Mouse (Mus musculus): ENCODE data around the gene Gstt4. TPM values are rescaled to one million over a fixed set of nuclear protein-coding genes. Genes with fewer than 3 reads are reported as not detected.

The Gstt4 gene
- polyA plus RNA-seq, 1 experiment from 2014 or later, result not detected

DNA sequence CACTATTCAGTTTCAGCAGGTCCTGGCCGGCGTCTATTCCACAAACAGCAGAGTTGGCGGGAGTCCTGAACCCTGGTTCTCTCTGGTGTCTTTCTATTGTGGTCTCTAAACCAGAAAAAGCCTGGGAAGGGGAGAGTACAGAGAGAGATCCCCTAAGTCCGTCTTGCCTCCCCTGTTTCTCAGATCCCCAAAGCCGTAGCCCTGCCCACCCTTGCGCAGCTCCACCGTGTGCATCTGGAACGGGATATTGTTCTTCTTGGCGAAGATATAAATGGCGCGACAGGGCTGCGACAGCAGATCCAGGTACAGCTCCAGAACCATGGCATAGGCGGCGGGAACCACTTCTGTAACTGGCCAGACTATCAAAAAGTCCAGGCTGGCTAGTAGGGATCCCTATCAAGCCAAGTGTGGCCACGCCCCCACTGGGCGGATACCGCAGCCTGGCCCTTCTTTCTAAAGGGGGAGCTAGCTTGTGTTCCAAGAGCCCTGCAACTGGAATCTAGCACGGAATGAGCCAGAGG is 24.1 kb downstream of the Gstt4 start, which contains the start of gene Gstt1:
TSS of gene Gstt1 (minus strand) at position 409 of the 521 bp plus-strand sequence.
- DNase-seq (ENCODE audit: low spot score), result peak; percentile 69
- 3% methylated on average over 18 of the region's 18 CpGs for WGBS
- Histone ChIP-seq H3K4me1 (replicated peaks; ENCODE audit: control insufficient read depth, insufficient read depth) (no peaks in the 10 kb centered on the region; the same call in 1 of the 2 replicates), H3K9ac (ENCODE audit: low read length) (peak within 1 kb of the TSS; percentile 63), H3K9me3 (ENCODE audit: control insufficient read depth, low read length) (no peaks in the 10 kb centered on the region), H3K4me2 (replicated peaks; ENCODE audit: low read depth) (peak within 1 kb of the TSS; percentile 90), H3K4me3 (ENCODE audit: low read depth, low read length) (peak within 1 kb of the TSS; percentile 56), H3K27ac (replicated peaks) (0 out of 2 replicates have a peak within 1 kb of the TSS, but pooled peaks have one; percentile 24), H3K27me3 (ENCODE audit: control insufficient read depth, insufficient read depth, low read length) (no peaks in the 10 kb centered on the region), H3K36me3 (ENCODE audit: control insufficient read depth, insufficient read depth, low read length) (no peaks in the 10 kb centered on the region)
- peak; percentile 43; the same call in 1 of the 2 replicates for ATAC-seq (ENCODE audit: low FRiP score, low TSS enrichment)
- peak; percentile 20; the same call in 1 of the 2 replicates for TF ChIP-seq CTCF (IDR thresholded peaks at IDR 0.05; ENCODE audit: low read depth)
- no peak for TF ChIP-seq EP300 (optimal IDR thresholded peaks at IDR 0.05)

DNA sequence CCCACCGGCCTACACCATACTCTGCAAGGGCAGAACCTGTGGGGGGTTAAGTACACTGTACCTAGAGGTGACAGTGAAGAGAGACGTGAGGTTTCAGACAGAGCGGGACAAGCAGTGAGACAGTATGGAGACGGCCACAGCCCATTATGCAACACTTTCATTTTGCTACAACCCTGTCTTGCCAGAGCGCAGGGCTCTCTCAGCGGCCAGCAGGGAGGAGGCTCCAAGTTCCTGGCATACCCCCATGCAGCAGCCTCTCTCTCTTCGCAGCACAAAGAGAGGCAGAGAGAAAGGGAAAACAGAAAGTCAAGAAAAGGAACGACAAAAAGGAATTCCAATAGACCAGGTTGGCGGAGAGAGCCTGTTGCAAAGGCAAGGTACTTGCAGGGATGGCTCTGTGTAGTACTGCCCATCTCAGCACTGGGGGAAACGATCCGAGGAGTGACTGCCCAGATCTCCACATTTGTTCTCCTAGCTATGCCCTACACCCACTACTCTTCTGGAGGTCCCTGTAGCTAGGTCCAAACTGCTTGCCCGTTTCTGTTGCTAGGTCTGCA is 24.6 kb downstream of the Gstt4 start:
- TF ChIP-seq CTCF (IDR thresholded peaks at IDR 0.05; ENCODE audit: low read depth), result no peak
- no peak for TF ChIP-seq EP300 (optimal IDR thresholded peaks at IDR 0.05)
- 0 out of 2 replicates have a peak overlapping the region, but pooled peaks have one; percentile 24 for H3K27ac ChIP-seq (replicated peaks)
- 2% methylated on average over 11 of the region's 12 CpGs for WGBS
- ATAC-seq (ENCODE audit: low FRiP score, low TSS enrichment) (peak; percentile 67), DNase-seq (ENCODE audit: low spot score) (peak; percentile 43)
- no peaks in the 10 kb centered on the region for H3K9me3 ChIP-seq (ENCODE audit: control insufficient read depth, low read length)
- no peaks in the 10 kb centered on the region for H3K27me3 ChIP-seq (ENCODE audit: control insufficient read depth, insufficient read depth, low read length)
- peak overlapping the region; percentile 56 for H3K4me3 ChIP-seq (ENCODE audit: low read depth, low read length)
- peak overlapping the region; percentile 90 for H3K4me2 ChIP-seq (replicated peaks; ENCODE audit: low read depth)
- H3K4me1 ChIP-seq (replicated peaks; ENCODE audit: control insufficient read depth, insufficient read depth), result no peaks in the 10 kb centered on the region; the same call in 1 of the 2 replicates
- H3K9ac ChIP-seq (ENCODE audit: low read length), result peak overlapping the region; percentile 63
- no peaks in the 10 kb centered on the region for H3K36me3 ChIP-seq (ENCODE audit: control insufficient read depth, insufficient read depth, low read length)

- Histone ChIP-seq H3K4me3 (ENCODE audit: low read depth, low read length) (peak overlapping the region; percentile 56), H3K36me3 (ENCODE audit: control insufficient read depth, insufficient read depth, low read length) (no peaks in the 10 kb centered on the region), H3K27me3 (ENCODE audit: control insufficient read depth, insufficient read depth, low read length) (no peaks in the 10 kb centered on the region), H3K4me2 (replicated peaks; ENCODE audit: low read depth) (peak overlapping the region; percentile 90), H3K9me3 (ENCODE audit: control insufficient read depth, low read length) (no peaks in the 10 kb centered on the region), H3K9ac (ENCODE audit: low read length) (peak overlapping the region; percentile 63), H3K4me1 (replicated peaks; ENCODE audit: control insufficient read depth, insufficient read depth) (no peaks in the 10 kb centered on the region; the same call in 1 of the 2 replicates), H3K27ac (replicated peaks) (no peak overlapping the region)
- DNase-seq (ENCODE audit: low spot score) (no peak), ATAC-seq (ENCODE audit: low FRiP score, low TSS enrichment) (no peak; the same call in 1 of the 2 replicates)
- WGBS, result 47% methylated on average over 11 of the region's 11 CpGs
- no peak for TF ChIP-seq CTCF (IDR thresholded peaks at IDR 0.05; ENCODE audit: low read depth)
- no peak for TF ChIP-seq EP300 (optimal IDR thresholded peaks at IDR 0.05)
Observed at GRCm38 (mm10) chr10:75796731-75797516, 25.4 kb downstream of the Gstt4 start.

DNA sequence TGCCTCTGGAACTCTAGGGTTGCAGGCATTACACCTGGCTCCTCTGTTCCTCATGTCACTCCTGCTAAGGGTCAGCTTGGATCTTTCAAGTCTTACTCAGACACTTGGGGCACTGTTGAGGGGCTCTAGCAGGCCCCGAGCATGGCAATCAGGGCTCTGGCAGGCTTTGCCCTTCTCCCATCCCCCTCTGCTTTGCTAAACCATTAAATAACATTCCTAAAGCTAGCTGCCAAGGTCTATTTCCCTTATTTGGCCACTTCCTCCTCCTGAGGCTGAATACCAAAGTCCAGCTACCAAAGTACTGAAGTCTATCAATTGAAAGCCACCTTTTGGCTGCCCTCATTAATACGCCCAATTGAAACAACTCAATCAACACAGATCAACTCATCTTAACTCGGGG is 27.5 kb downstream of the Gstt4 start:
- Histone ChIP-seq H3K9ac (ENCODE audit: low read length) (no peak overlapping the region), H3K9me3 (ENCODE audit: control insufficient read depth, low read length) (no peaks in the 10 kb centered on the region), H3K4me3 (ENCODE audit: low read depth, low read length) (no peak overlapping the region), H3K4me1 (replicated peaks; ENCODE audit: control insufficient read depth, insufficient read depth) (no peaks in the 10 kb centered on the region; the same call in 1 of the 2 replicates), H3K27me3 (ENCODE audit: control insufficient read depth, insufficient read depth, low read length) (no peaks in the 10 kb centered on the region), H3K27ac (replicated peaks) (no peak overlapping the region), H3K36me3 (ENCODE audit: control insufficient read depth, insufficient read depth, low read length) (no peaks in the 10 kb centered on the region), H3K4me2 (replicated peaks; ENCODE audit: low read depth) (no peak overlapping the region)
- 31% methylated on average over 3 of the region's 3 CpGs for WGBS
- DNase-seq (ENCODE audit: low spot score) (peak; percentile 27), ATAC-seq (ENCODE audit: low FRiP score, low TSS enrichment) (peak; percentile 41)
- no peak for TF ChIP-seq EP300 (optimal IDR thresholded peaks at IDR 0.05)

- TF ChIP-seq CTCF (IDR thresholded peaks at IDR 0.05; ENCODE audit: low read depth) (peak; percentile 22; the same call in 1 of the 2 replicates), EP300 (optimal IDR thresholded peaks at IDR 0.05) (no peak)
- 12% methylated on average over 7 of the region's 7 CpGs for WGBS
- H3K27me3 ChIP-seq (ENCODE audit: control insufficient read depth, insufficient read depth, low read length), result no peaks in the 10 kb centered on the region
- no peak overlapping the region for H3K4me2 ChIP-seq (replicated peaks; ENCODE audit: low read depth)
- DNase-seq (ENCODE audit: low spot score), result no peak
- ATAC-seq (ENCODE audit: low FRiP score, low TSS enrichment), result no peak
- no peak overlapping the region for H3K9ac ChIP-seq (ENCODE audit: low read length)
- H3K27ac ChIP-seq (replicated peaks), result no peak overlapping the region
- no peaks in the 10 kb centered on the region; the same call in 1 of the 2 replicates for H3K4me1 ChIP-seq (replicated peaks; ENCODE audit: control insufficient read depth, insufficient read depth)
- no peaks in the 10 kb centered on the region for H3K36me3 ChIP-seq (ENCODE audit: control insufficient read depth, insufficient read depth, low read length)
- H3K4me3 ChIP-seq (ENCODE audit: low read depth, low read length), result no peak overlapping the region
- H3K9me3 ChIP-seq (ENCODE audit: control insufficient read depth, low read length), result no peaks in the 10 kb centered on the region
Observed at GRCm38 (mm10) chr10:75790773-75791172, 31.6 kb downstream of the Gstt4 start.
